Mouse (Mus musculus): Measurements from ENCODE around the gene Gstp2.
A peak's percentile ranks its signal among the peaks of the same experiment; 100 is the strongest.

Gene Gstp2

DNA sequence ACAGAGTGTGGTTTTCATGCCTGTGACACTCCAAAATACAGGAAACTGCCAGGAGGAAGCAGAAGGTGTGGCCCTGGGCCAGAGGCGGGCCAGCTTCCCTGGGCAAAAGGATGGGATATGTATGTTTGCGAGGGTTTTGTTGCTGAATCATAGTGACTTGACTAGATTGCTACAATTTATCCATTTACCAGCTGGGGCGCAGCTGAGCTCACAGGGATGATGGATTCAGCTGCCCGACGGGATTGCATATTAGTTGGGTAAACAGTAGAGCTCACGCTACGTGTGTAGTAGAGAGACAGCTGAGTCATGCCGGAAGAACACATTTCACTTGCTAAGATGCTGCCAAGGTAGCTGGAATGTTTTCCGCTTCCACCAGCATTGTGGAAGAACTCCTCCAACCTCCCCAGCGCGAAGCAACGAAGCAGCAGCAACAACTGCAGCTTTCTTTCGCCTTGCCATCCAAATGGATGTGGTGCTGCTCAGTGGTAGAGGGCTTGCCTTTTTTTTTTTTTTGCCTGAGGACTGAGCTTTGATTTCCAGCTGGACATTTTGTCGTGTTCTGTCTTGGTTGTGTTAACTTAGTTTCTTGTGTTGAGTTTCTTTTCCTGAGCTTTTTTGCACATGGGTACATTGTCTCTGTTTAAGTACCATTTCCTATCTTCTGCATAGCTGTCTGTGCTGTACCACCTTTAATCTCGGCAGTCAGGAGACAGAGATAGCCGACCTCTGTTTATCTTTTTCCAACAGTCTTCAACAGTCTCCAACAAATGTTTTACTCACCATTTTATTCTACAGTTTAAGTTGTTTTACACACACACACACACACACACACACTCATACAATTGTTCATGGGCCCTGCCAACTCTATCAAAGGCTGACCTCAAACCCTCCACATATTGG is at the start of gene Gstp2:
Gstp2 (minus strand) TSS at position 58 of the 900 bp plus-strand sequence.
- DNase-seq: peak; percentile 96

DNA sequence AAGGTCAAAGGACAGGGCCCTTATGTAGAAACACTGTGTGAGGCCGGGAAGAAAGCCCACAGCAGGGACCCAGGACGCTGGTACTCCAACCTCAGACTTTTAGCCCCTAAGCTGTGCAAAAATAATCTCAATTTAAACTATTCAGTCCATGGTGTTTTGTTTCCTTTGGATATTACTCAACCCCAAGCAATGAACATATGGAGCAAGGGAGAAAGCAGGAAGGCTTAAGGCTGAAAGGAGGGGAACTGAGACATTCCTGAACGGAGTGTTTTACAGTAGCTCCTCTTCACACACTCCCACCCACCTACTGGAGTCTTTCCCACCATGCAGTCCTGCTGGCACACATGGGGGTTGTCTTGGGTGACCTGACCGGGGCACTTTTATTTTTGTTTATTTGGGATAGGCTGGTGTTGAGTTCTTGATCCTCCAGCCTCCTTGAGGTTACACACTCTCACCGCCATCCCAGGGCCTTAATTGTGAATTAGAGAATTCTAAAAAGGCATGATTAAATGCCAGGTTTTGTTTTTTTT is 49.0 kb upstream of the Gstp2 start:
- no peak for DNase-seq

DNA sequence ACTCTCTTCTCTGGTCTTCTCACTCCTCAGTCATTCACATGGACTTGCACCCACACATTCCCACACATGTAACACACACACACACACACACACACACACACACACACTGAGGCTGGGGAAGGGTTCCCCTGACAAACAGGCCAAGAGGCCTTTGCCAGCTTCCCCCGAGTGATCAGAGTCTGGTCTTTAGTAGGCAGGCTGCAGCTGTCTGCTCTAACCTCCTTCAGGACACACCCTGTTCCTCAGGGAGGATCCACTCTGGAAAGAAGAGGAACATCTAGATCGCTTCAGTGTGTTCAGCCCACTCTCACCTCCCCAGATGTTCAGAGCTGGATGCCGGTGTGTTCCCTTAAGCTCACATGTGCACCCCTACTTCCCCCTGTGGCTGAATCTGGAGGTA is 48.5 kb upstream of the Gstp2 start:
- DNase-seq: no peak

DNA sequence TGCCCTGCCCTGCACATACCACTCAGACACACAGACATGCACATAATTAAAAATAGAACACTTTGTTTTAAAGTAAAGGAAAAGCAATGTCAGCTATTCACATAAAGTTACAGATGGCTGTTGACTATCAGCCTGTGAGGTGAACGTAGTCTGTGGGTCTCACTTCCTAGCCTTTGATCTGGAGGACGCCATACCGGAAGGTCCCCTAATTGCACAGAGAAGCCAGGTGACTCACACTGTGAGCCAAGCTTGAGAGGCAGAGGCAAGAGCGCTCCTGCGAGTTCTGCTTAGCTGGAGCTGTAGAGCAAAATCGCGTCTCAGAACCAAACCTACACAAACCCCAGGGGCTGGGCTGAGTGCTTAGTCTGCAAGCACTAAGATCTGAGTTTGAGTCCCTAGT is 47.9 kb upstream of the Gstp2 start:
- DNase-seq: no peak

- no peak for DNase-seq
Observed at GRCm38 (mm10) chr19:4092750-4093149, 46.9 kb upstream of the Gstp2 start.

DNA sequence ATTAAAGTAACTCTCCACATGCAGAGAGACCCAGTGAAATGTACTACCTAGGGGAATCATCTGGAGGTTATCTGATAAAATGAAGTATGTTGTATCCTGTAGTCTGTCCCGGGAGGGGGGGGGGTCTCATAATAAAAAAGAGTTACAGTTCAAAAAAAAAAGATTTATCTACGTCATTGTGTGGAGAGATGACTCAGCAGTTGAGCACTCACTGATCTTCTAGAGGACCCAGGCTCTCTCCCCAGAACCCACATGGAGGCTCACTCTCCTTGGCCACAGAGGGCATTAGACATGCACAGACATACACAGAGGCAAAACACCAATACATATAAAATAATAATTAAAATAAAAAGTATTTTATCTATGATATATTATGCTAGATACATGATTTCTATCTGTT is 45.6 kb upstream of the Gstp2 start:
- no peak for DNase-seq

GRCm38 (mm10) chr19:4090446-4090845 is 44.6 kb upstream of the Gstp2 start:
- no peak for DNase-seq

DNA sequence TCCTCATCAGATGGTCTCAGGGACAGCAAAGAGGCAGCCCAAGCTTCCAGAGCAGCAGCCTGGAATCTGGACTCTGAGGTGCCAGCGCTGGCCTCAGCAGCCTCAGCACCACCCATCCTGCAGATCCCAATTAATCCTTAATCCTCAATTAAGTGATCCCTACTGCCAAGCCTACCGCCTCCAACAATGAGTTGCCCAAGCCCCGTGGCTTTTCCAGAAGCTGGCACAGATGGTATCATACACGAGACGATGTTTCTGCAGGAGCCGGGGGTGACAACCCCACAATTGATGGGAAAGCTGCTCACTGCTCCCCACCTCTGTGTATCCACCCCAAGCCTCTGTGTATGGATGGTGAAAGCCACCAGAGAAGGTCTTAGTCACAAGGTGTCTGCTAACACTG is 43.3 kb upstream of the Gstp2 start:
- no peak for DNase-seq

- no peak for DNase-seq
Observed at GRCm38 (mm10) chr19:4088146-4088545, 42.3 kb upstream of the Gstp2 start.

GRCm38 (mm10) chr19:4087090-4087489 is 41.3 kb upstream of the Gstp2 start:
- no peak for DNase-seq

DNA sequence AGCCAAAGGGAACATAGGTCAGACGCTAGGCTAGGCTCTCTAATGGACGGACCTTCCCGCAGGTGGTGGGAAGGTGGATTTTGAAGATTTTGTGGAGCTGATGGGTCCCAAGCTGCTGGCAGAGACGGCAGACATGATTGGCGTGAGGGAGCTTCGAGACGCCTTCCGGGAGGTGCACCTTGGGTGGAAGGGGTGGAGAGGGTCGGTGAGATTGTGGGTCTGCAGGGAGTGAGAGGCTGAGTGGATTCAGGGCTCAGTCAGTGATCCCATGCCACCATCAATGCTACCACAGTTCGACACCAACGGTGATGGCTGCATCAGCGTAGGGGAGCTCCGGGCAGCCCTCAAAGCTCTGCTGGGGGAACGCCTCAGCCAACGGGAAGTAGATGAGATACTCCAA is 40.3 kb upstream of the Gstp2 start:
- no peak for DNase-seq

- DNase-seq: no peak
Observed at GRCm38 (mm10) chr19:4084984-4085383, 39.2 kb upstream of the Gstp2 start.

- no peak for DNase-seq
Observed at GRCm38 (mm10) chr19:4083826-4084225, 38.0 kb upstream of the Gstp2 start.

DNA sequence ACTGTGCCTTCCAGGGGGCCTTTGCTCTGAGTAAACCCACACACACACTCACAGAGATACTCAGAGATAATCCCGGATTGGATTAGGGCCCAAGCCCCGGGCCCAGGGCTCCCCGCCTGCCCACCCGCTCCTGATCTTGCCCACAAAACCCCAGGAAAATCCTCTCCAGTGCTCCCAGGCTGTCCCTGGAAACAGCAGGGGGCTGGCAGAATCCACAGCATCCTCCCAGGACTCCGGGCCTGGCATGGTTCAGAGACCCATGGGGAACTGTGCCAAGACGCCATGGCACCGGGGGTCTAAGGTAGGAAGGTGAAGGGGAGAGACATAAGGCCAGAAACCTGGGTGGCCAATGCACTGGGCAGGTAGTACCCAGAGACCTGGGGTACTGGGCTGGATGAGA is 37.5 kb upstream of the Gstp2 start:
- DNase-seq: no peak

GRCm38 (mm10) chr19:4082219-4082965 is 36.6 kb upstream of the Gstp2 start:
- no peak for DNase-seq

GRCm38 (mm10) chr19:4081394-4081793 is 35.6 kb upstream of the Gstp2 start, which contains the start of gene Cabp2:
Gene Cabp2, plus strand, starts transcription at chr19:4081578.
- DNase-seq: no peak

- peak; percentile 34 for DNase-seq
Observed at GRCm38 (mm10) chr19:4080511-4081009, 34.7 kb upstream of the Gstp2 start.

DNA sequence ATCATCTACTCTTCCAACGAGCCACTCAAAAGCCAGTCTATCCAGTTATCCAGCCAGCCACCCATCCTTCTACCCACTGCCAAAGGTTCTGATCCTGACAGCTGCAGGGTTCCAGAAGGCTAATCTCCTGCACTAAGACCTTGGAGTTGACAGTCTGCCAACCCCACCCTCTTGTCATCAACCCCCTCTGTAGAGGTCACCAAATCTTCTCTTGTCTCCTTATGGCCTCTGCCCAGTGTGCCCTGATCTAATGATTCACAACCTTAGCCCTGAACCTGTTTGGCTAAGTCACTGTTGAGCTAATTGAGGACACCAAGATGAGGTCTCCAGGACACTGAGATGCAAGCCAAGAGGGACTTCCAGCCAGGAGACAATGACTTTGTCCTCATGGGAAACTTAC is 33.8 kb upstream of the Gstp2 start:
- DNase-seq: no peak

- no peak for DNase-seq
Observed at GRCm38 (mm10) chr19:4075531-4075930, 29.7 kb upstream of the Gstp2 start.

DNA sequence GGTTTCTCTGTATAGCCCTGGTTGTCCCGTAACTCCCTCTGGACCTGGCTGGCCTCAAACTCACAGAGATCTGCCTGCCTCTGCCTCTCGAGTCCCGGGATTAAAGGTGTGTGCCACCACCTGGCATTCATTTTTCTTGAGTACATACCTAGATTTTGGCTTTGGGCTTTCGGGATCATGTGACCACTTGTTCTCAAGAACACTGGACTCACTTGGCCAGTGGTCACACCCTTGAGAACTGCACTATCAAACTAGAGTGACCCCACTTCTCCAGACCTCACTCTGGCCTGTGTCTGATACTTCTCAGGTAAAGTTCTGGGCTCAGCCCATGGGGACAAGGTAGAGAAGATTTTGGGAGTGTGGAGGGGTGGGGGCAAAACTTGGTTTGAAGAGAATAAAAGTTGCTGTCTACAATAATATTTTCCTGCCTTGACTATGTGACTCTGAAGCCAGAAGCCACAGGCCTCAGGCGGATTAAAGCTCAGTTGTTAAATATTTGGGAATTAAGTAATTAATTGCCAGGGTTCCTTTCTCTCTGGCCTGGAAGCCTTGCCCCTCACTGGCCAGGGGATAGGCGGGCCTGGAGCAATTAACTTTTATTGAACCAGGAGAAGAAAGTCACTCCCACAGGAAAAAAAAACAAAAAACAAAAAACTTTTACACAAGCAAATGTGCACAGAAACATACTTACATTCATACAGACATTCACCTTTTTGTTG is 27.0 kb upstream of the Gstp2 start:
- peak; percentile 54 for DNase-seq

- DNase-seq: no peak
Observed at GRCm38 (mm10) chr19:4071406-4071805, 25.6 kb upstream of the Gstp2 start.

DNA sequence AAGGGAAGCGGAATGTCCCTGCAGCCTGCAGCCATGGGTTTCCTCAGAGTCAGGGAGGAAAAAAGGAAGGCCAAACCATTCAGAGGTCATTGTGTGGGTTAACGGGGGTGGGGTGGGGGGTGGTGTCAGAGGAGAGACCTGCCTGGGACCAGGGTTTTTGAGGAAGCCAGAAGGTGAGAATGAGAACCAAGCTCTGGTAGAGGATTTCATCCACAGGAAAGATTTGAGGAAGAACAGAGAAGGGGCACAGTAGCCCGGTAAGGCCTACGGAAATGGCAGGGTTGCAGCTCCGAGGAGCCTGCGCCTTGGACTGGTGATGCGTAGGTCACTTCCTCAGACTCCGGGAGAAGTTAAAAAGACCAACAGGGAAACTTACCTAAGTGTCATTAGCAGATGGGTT is 24.9 kb upstream of the Gstp2 start:
- DNase-seq: no peak

DNA sequence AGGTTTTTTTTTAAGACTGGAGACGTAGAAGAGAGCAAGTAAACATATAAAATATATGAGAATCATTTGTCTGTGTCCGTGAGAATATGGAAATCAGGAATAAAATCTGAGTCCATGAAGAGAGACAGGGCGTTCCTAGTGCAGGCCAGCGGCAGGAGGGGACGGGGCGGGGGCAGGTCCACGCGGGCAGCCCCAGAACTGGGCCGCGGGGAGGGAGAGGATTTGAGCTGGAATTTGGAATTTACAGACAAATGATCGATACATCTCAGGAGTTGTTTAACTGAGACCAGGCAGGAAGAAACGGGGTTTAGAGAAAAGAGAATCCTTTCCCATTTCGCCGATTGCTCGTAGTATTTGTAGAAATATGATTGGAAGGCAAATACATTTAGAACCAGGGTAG is 24.5 kb upstream of the Gstp2 start:
- DNase-seq: no peak

All from lung, postnatal 36 days (tissue).